ENCODE assay signal across 19 mouse cellular contexts in genomic region chr5:137513951-137514721, GRCm38 (mm10). TPM values are rescaled to one million over a fixed set of nuclear protein-coding genes. Genes with fewer than 3 reads are reported as not detected.
DNase-seq lines count a peak whose midpoint lies in the region; ATAC-seq and TF ChIP-seq lines count a peak whose summit lies in the region.
"Had no signal": no experiment of that assay in that cellular context is flagged by ENCODE, and none has a peak within 500 bp of the region (broad histone marks: within the 10 kb centered on the region; RNA-seq: fewer than 3 reads in every experiment).

No protein-coding gene starts in this region.

- peak overlapping the region; percentile 39; the same call in 1 of the 2 replicates for H3K9ac ChIP-seq in stomach, embryonic 16.5 days (ENCODE audit: low read length)
- H3K9ac ChIP-seq in stomach, postnatal 0 days (ENCODE audit: low read length): no peak overlapping the region
- H3K9ac ChIP-seq in neural tube, embryonic 15.5 days (replicated peaks): peak overlapping the region; percentile 23
- H3K9ac ChIP-seq: kidney, embryonic 15.5 days; liver, postnatal 0 days had no signal

- 0 out of 2 replicates have a peak, but pooled peaks cover 3% of the 10 kb centered on the region for H3K36me3 ChIP-seq in stomach, embryonic 16.5 days (ENCODE audit: control insufficient read depth, insufficient read depth, low read length)
- H3K36me3 ChIP-seq in stomach, postnatal 0 days (ENCODE audit: control insufficient read depth, insufficient read depth, low read length): 0 out of 2 replicates have a peak, but pooled peaks cover 4% of the 10 kb centered on the region
- H3K36me3 ChIP-seq in neural tube, embryonic 15.5 days: peaks cover 11% of the 10 kb centered on the region

- no peak for ATAC-seq in stomach, embryonic 16.5 days (ENCODE audit: insufficient read depth, low FRiP score)
- no peak for ATAC-seq in stomach, postnatal 0 days (ENCODE audit: low FRiP score, low TSS enrichment)
- ATAC-seq in neural tube, embryonic 15.5 days (ENCODE audit: low FRiP score): no peak
- ATAC-seq: inflammation-experienced regulatory T-cells, adult 6 months; liver, postnatal 0 days had no signal

- H3K27ac ChIP-seq in stomach, embryonic 16.5 days (ENCODE audit: low read length): no peak overlapping the region
- no peak overlapping the region for H3K27ac ChIP-seq in stomach, postnatal 0 days (replicated peaks)
- no peak overlapping the region for H3K27ac ChIP-seq in neural tube, embryonic 15.5 days (replicated peaks)
- H3K27ac ChIP-seq: heart, embryonic 15.5 days; kidney, embryonic 15.5 days; layer of hippocampus, adult 2 months; macrophage had no signal

- WGBS in stomach, embryonic 16.5 days: 86% methylated on average over 12 of the region's 12 CpGs
- whole genome bisulfite sequencing in stomach, postnatal 0 days: 84% methylated on average over 12 of the region's 12 CpGs
- 83% methylated on average over 12 of the region's 12 CpGs for WGBS in neural tube, embryonic 15.5 days

- H3K4me3 ChIP-seq in stomach, embryonic 16.5 days (replicated peaks; ENCODE audit: low read length): no peak overlapping the region
- no peak overlapping the region for H3K4me3 ChIP-seq in stomach, postnatal 0 days (ENCODE audit: low read depth, low read length)
- H3K4me3 ChIP-seq in neural tube, embryonic 15.5 days (replicated peaks): no peak overlapping the region
- H3K4me3 ChIP-seq: erythroblast, embryonic 14.5 days; heart, embryonic 15.5 days; kidney, embryonic 15.5 days; layer of hippocampus, adult 2 months had no signal

- TF ChIP-seq CTCF in stomach, postnatal 0 days (IDR thresholded peaks at IDR 0.05; ENCODE audit: low read depth): no peak

- TF ChIP-seq EP300 in stomach, postnatal 0 days (optimal IDR thresholded peaks at IDR 0.05): no peak

- no peaks in the 10 kb centered on the region for H3K9me3 ChIP-seq in stomach, embryonic 16.5 days (replicated peaks; ENCODE audit: control insufficient read depth, low read length)
- H3K9me3 ChIP-seq in stomach, postnatal 0 days (ENCODE audit: control insufficient read depth, low read length): no peaks in the 10 kb centered on the region
- H3K9me3 ChIP-seq in neural tube, embryonic 15.5 days (replicated peaks): no peaks in the 10 kb centered on the region
- H3K9me3 ChIP-seq: heart, embryonic 15.5 days; kidney, embryonic 15.5 days had no signal

- peak; percentile 10 to 39 for DNase-seq in adrenal gland, adult (ENCODE audit: inconsistent age in 2 of 2, low spot score in 1 of 2)
- no peak for DNase-seq in adrenal gland, adult 18-20 months (ENCODE audit: low spot score in 2 of 2)
- peak; percentile 90 for DNase-seq in heart, adult 11 months
- DNase-seq in heart, adult 8-10 months (ENCODE audit: low spot score): no peak
- no peak for DNase-seq in stomach, postnatal 0 days (ENCODE audit: low spot score)
- DNase-seq in thymus, postnatal 36 days: no peak
- DNase-seq: gastrocnemius, postnatal 25 days; liver, postnatal 0 days had no signal

- no peak overlapping the region for H3K4me2 ChIP-seq in stomach, embryonic 16.5 days (ENCODE audit: low read depth, low read length)
- H3K4me2 ChIP-seq in stomach, postnatal 0 days (replicated peaks; ENCODE audit: low read depth): no peak overlapping the region
- H3K4me2 ChIP-seq in neural tube, embryonic 15.5 days: 0 out of 2 replicates have a peak overlapping the region, but pooled peaks have one; percentile 77
- H3K4me2 ChIP-seq: heart, embryonic 15.5 days; kidney, embryonic 15.5 days had no signal

- H3K4me1 ChIP-seq in stomach, embryonic 16.5 days (ENCODE audit: control insufficient read depth, insufficient read depth, low read length): peaks cover 20% of the 10 kb centered on the region
- H3K4me1 ChIP-seq in stomach, postnatal 0 days (replicated peaks; ENCODE audit: control insufficient read depth, insufficient read depth): no peaks in the 10 kb centered on the region
- peaks cover 55% of the 10 kb centered on the region for H3K4me1 ChIP-seq in neural tube, embryonic 15.5 days

- no peaks in the 10 kb centered on the region for H3K27me3 ChIP-seq in stomach, embryonic 16.5 days (ENCODE audit: control insufficient read depth, insufficient read depth, low read length)
- no peaks in the 10 kb centered on the region for H3K27me3 ChIP-seq in stomach, postnatal 0 days (ENCODE audit: control insufficient read depth, insufficient read depth, low read length)
- no peaks in the 10 kb centered on the region for H3K27me3 ChIP-seq in neural tube, embryonic 15.5 days (replicated peaks)
- H3K27me3 ChIP-seq: heart, embryonic 15.5 days; kidney, embryonic 15.5 days had no signal

RNA-seq across cellular contexts. Expression of gene Gigyf1, which starts 4.2 kb away (rescaled TPM):
- 10 to 100 TPM; 27.6 to 36.4 TPM for total RNA-seq in adrenal gland, adult 18-20 months (2021)
- 10 to 100 TPM; 25.5 to 37.3 (median 27.2) TPM for total RNA-seq in heart, adult 8-10 months (2022)
- 7.7 and 9.0 TPM in 2 replicates for polyA plus RNA-seq in stomach, embryonic 16.5 days (2015; fragmentation: Nextera tagmentation; extraction: Ambion mirVana)
- polyA plus RNA-seq in stomach, postnatal 0 days (2015; fragmentation: Nextera tagmentation; extraction: Ambion mirVana): 5.2 and 6.0 TPM in 2 replicates
- polyA plus RNA-seq in neural tube, embryonic 15.5 days (2015; fragmentation: Nextera tagmentation; extraction: Ambion mirVana): 15.7 and 16.7 TPM in 2 replicates

RNA-seq across cellular contexts. Expression of gene Pop7, which starts 11.8 kb away (rescaled TPM):
- 10 to 100 TPM; 23.5 to 24.7 TPM for total RNA-seq in adrenal gland, adult 18-20 months (2021)
- total RNA-seq in heart, adult 8-10 months (2022): 10 to 100 TPM; 15.0 to 18.3 (median 16.2) TPM
- 46.4 and 48.1 TPM in 2 replicates for polyA plus RNA-seq in stomach, embryonic 16.5 days (2015; fragmentation: Nextera tagmentation; extraction: Ambion mirVana)
- polyA plus RNA-seq in stomach, postnatal 0 days (2015; fragmentation: Nextera tagmentation; extraction: Ambion mirVana): 37.9 and 39.9 TPM in 2 replicates
- polyA plus RNA-seq in neural tube, embryonic 15.5 days (2015; fragmentation: Nextera tagmentation; extraction: Ambion mirVana): 76.5 and 81.6 TPM in 2 replicates

RNA-seq across cellular contexts. Expression of gene Epo, which starts 18.9 kb away (rescaled TPM):
- total RNA-seq in adrenal gland, adult 18-20 months (2021): not detected
- not detected for total RNA-seq in heart, adult 8-10 months (2022)
- polyA plus RNA-seq in stomach, embryonic 16.5 days (2015; fragmentation: Nextera tagmentation; extraction: Ambion mirVana): not detected in 2 replicates
- not detected in 2 replicates for polyA plus RNA-seq in stomach, postnatal 0 days (2015; fragmentation: Nextera tagmentation; extraction: Ambion mirVana)
- polyA plus RNA-seq in neural tube, embryonic 15.5 days (2015; fragmentation: Nextera tagmentation; extraction: Ambion mirVana): not detected in 2 replicates
- total RNA-seq: gastrocnemius, postnatal 25 days; layer of hippocampus, adult 2 months had no signal
- polyA plus RNA-seq: cortical plate, adult 2 months; erythroblast, embryonic 14.5 days; heart, embryonic 15.5 days; inflammation-experienced regulatory T-cells, adult 6 months; macrophage; spleen, adult 2 months had no signal

RNA-seq across cellular contexts. Expression of gene Gnb2, which starts 19.2 kb away (rescaled TPM):
- 100 to 1,000 TPM; 517 to 525 TPM for total RNA-seq in adrenal gland, adult 18-20 months (2021)
- 100 to 1,000 TPM; 243 to 256 (median 246) TPM for total RNA-seq in heart, adult 8-10 months (2022)
- 257 and 284 TPM in 2 replicates for polyA plus RNA-seq in stomach, embryonic 16.5 days (2015; fragmentation: Nextera tagmentation; extraction: Ambion mirVana)
- 345 and 374 TPM in 2 replicates for polyA plus RNA-seq in stomach, postnatal 0 days (2015; fragmentation: Nextera tagmentation; extraction: Ambion mirVana)
- polyA plus RNA-seq in neural tube, embryonic 15.5 days (2015; fragmentation: Nextera tagmentation; extraction: Ambion mirVana): 503 and 540 TPM in 2 replicates

RNA-seq across cellular contexts. Expression of gene Zan, which starts 37.3 kb away (rescaled TPM):
- total RNA-seq in adrenal gland, adult 18-20 months (2021): not detected
- not detected for total RNA-seq in heart, adult 8-10 months (2022)
- 0.99 TPM in 2 replicates for polyA plus RNA-seq in stomach, embryonic 16.5 days (2015; fragmentation: Nextera tagmentation; extraction: Ambion mirVana)
- polyA plus RNA-seq in stomach, postnatal 0 days (2015; fragmentation: Nextera tagmentation; extraction: Ambion mirVana): 0.79 and 0.96 TPM in 2 replicates
- 0.14 and 0.22 TPM in 2 replicates for polyA plus RNA-seq in neural tube, embryonic 15.5 days (2015; fragmentation: Nextera tagmentation; extraction: Ambion mirVana)
- polyA plus RNA-seq: erythroblast, embryonic 14.5 days; limb, embryonic 11.5 days; macrophage had no signal

Comparison
In these comparisons a context has a peak if more than half of its experiments do, and no peak if none do; other contexts are left out.
1. DNase-seq: peak in adrenal gland, adult (2 of 2) and heart, adult 11 months (single experiment); none in adrenal gland, adult 18-20 months (0 of 2), heart, adult 8-10 months (single experiment), stomach, postnatal 0 days (single experiment) and thymus, postnatal 36 days (0 of 2).